Mouse (Mus musculus): ENCODE data around the gene Nrp1.

The Nrp1 gene

DNA sequence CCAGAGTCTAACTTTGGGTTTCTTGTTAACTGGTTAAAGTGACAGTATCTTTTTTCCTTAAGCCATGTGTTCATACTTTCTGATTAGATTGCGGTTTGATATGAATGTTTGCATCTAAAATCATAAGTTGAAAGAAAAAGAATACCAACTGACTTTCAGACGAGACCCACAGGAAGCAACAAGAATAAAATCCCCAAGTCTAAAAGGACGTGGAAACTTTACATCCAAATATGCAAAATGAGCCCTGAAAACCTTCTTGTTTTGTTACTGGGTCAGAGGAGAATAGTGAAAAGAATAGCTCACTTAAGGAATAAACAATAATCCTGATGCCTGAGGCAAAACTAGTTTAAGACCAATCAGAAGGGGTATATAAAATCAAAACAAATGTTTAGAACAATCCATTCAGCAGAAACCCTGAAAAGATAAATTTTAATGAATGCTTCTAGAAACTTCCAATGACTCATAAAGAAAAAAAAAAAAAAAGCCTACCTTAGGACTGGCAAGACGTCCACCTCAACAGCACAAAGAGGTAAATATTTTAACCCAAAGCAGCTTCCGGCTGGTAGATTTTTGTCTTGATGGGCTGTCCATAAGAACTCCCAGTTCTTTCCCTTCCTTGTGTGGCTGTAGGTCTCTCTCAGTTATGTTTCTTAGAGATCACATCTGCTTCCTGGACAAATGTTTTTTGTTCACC lies 145.9 kb downstream of the Nrp1 start:
- DNase-seq (ENCODE audit: low read depth, low spot score): no peak

DNA sequence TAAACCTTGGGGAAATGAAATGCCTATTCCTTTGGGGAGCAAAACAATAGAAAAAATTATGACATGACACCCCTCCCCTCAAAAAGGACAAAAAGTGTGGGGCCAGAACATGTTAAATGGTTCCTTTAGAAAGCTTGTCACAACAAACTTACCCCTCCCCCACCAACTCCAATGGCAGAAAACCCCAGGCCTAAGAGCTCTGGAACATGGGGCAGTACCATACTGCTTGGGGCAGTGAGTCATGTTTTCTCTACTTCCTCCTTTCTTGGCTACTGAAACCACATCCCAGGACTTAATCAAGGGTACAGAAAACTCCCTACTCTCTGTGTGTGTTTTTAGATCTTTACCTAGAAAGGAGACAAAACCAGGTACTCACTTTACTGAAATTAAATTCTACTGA lies 147.5 kb downstream of the Nrp1 start:
- no peak for DNase-seq (ENCODE audit: low read depth, low spot score)

DNA sequence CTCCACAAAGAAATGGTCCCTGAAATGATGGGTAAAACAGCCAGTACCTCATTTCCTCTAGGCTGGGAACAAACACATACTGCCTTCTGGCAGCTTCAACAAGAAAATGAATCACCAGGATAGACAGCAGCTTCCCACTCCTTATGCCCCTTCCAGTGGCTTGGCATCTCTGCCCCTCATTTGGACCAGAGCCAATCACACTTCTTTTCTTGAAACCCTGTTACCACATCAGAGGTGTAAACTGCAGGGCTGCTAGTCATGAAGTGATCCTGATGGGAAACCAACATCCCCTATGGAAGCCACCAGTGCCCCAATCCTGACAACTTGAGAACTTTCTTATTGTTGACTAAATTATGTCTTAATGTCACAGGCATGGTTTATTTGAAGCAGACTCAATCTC lies 150.3 kb downstream of the Nrp1 start:
- no peak for DNase-seq (ENCODE audit: low read depth, low spot score)

DNA sequence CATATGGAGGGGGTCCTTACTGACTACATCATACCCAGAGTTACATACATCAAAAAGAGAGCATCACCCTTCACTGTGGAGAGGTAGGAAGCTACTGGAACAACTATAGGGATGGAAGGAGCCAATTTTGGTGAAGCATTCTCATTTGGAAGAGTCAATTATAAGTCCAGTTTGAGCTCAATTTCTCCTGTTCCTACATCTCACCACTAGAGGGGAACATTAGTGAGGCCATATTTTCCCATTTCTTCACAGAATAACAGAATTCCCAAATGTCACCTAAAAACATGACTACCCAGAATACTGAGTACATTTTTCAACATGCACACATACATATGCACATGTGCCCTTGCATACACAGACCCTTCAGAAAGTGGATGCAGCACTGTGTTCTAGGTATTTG lies 152.6 kb downstream of the Nrp1 start:
- no peak for DNase-seq (ENCODE audit: low read depth, low spot score)

DNA sequence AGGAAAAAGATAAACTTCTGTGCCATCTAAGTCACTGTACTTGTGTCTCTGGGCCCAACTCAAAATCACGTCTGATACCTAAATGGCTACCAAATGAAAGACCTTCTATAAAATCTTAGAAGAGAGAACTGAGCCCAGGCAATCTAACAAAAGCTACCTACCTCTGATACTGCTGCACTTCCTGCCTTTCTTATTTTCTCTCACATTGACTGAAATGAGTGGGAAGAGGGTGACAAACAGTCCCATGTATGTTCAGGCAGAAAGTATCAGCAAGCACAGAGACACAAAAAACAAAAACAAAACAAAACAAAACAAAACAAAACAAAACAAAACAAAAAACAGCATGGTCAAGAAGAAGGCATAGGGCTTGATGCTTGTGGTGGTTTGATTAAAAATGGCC lies 153.3 kb downstream of the Nrp1 start:
- DNase-seq (ENCODE audit: low read depth, low spot score): no peak

DNA sequence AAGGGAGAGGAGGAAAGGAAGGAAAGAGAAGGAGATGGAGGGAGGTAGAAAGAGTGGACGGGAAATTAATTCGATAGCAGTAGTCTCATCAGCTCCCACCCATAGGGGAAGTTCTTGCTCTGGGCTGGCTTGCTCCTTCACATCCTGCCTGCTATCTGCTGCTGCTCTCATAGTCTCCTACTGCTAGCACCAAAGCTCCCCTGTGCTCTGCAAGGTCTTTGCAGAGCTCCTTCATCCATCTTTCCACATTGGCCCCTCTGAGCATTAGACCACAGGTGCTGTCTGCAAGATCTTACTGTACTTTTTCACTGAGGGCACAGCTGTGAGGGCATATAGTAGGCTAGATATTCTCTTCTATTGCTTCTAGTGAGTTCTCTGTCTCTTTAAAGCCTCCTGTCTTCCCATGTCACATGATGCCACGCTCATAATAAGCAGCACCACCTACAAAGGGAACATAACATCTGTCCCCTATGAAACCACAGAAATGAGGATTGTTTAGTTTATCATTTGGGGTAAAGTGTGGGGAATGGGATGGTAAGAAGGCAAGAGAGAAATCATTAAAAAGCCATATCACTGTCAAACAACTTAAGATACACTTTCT lies 158.5 kb downstream of the Nrp1 start:
- DNase-seq (ENCODE audit: low read depth, low spot score): no peak

DNA sequence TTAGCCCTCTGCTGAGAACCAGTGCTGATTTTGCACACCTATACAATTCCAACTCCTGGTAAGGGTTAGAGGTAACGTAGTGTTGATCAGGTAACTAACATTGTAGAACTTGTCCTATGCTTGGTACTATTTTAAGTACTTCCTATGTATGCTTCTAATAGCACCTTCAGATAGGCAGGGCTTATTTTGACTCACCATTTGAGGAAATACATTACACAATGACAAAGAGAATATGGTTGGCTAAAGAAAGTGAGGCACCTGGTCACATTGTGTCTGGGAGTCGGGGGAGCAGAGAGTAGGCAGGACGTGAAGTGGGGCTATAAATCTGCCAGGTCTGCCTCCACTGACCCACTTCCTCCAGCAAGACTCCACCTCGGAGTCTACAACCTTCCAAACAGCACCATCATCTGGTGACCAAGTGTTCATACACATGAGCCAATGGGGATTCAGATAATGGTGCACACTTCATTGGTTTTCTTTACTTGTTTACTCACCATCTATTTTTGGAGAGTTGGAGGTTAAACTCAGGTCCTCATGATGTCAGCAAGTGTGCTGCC lies 159.2 kb downstream of the Nrp1 start:
- no peak for DNase-seq (ENCODE audit: low read depth, low spot score)

DNA sequence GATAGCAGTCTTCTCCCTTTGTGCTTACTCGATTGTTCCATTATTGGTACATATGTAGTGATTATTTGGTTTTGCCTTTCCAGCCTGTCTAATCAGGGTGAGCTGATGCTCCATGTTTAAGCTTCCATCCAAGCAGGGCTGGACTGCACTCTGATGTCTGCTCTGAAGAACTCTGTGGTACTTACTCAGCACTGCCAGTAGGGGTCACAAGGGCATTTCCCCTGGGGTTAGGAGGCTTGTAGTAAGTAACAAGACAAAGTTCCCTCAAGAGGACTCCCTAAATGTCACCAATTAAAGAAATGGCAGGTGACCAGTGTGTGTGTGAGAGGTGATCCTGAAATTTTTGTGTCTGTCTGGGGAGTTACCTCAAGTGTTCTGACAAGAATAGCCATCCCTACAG lies 161.0 kb downstream of the Nrp1 start:
- no peak for DNase-seq (ENCODE audit: low read depth, low spot score)

DNA sequence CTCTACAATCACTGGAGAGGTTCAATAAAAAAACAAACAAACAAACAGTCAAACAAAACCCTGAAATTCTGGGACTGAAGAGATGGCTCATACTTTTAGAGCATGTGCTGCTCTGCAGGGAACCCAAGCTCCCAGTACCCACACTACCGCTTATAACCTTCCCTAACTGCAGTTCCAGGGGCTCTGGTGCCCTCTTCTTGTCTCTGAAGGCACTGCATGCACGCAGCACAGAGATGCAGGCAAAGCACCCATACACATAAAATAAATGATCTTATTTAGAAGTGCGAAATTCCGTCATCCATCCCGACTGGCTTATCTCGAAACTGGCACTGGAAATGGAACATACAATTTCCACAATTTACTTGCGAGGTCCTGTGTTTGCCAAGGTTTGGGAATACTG lies 165.4 kb downstream of the Nrp1 start:
- DNase-seq (ENCODE audit: low read depth, low spot score): no peak

DNA sequence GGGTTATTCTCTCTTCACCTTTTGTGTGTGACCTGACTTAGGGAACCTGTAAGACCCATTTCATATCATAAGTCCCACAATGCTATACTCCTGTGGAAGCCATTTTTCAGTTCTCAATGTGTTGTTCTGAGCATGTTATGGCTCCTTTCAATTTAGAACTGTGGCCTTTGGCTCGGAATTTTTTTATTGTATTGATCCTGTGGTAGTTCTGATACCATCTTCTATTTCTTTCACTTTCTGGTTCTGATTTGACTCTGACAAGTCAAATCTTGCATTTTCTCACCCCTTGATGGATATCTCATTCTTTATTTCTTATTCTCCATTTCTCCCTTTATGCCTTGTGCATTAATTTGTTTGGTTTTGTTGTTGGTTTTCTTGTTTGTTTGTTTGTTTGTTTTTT lies 167.5 kb downstream of the Nrp1 start:
- no peak for DNase-seq (ENCODE audit: low read depth, low spot score)

DNA sequence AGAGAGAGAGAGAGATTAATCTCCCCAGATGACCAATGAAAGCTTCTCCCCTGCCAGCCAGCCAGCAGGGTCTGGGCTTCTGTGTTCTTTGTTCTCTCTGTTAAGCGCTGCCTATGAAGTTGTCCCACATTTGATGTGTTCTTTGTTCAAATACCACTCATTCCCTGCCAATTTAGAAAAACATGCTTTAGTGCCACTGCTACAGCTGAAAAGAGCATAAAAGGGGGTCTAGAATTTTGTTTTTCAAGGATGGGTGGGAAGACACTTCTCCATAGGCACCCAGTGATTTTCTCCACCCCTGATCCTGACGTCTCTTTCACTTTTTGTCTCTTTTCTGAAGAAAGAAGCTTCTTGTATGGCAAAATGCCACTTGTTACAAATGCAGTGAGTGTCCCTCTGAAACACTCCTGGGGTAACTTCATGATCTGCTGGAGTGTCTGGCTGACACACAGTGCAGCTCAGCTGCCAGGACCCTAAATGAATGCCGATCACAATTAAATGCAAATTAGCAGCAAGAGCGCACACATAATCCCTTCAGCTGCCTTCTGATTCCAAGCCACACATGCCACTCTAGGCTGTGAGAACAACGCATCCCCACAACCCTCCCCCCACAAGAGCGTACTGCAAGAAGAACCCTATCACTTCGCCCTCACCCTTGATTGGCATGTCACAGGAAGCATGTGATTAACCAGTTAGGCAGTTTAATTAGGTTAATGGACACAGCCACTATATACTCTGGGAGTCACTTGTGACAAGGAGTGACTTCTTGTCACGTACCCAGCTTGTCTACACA lies 170.4 kb downstream of the Nrp1 start:
- DNase-seq (ENCODE audit: low read depth, low spot score): peak; percentile 50

DNA sequence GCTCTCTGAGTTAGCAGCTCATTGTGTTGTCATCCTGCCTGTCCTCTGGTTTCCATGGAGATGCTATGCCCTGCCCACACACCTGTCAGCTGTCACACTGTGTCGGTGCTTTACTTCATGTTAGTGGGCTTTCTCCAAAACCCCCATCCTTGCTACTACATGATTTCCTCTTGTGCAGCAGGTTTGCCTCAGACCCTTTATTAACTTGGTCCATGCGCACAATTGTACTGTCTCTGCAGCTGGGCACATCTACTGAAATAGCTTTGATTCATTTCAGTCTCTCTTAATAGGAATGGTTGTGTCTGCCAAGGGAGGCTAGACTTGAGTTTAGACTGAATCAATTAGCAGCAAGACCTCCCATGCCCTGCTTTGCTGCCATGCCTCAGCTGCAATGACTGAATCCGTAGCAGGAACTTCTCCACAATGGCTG lies 176.1 kb downstream of the Nrp1 start:
- DNase-seq (ENCODE audit: low read depth, low spot score): peak; percentile 30

DNA sequence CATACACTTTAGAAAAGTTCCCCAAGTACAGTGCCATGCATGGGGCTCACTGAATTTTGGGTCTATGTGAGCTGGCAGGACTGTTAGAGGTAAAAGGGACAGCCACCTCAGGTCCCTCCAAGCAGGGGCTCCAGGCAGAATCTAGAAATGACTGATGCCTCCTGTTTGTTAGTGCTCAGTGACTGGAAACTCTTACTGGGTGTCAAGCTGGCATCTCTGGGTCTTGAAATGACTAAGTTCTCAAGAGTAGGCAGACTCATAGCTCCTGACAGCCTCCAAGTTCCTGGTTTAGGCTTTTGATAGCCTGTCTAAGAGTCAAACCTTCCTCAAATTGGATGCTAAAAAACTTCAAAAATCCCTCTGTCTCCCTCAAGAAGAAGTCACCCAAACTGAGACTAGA lies 177.3 kb downstream of the Nrp1 start:
- DNase-seq (ENCODE audit: low read depth, low spot score): no peak

DNA sequence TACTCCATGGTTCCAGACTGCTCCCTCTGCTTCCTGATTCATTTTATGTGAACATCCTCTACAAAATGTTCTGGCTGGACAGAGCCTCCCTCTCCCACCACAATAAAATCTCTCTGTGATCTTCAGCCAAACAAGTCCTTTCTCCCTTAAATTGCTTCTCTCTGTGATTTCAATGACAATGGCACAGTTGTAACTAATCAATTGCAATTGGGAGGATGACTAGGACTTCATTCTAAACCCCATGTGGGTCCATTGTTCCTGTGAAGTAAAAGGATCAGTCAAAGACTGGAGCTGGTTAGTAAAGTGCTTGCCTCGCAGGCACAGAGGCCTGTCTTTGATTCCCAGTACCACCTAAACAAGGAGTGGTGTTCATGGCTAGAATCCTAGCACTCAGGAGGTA lies 180.0 kb downstream of the Nrp1 start:
- DNase-seq (ENCODE audit: low read depth, low spot score): no peak

DNA sequence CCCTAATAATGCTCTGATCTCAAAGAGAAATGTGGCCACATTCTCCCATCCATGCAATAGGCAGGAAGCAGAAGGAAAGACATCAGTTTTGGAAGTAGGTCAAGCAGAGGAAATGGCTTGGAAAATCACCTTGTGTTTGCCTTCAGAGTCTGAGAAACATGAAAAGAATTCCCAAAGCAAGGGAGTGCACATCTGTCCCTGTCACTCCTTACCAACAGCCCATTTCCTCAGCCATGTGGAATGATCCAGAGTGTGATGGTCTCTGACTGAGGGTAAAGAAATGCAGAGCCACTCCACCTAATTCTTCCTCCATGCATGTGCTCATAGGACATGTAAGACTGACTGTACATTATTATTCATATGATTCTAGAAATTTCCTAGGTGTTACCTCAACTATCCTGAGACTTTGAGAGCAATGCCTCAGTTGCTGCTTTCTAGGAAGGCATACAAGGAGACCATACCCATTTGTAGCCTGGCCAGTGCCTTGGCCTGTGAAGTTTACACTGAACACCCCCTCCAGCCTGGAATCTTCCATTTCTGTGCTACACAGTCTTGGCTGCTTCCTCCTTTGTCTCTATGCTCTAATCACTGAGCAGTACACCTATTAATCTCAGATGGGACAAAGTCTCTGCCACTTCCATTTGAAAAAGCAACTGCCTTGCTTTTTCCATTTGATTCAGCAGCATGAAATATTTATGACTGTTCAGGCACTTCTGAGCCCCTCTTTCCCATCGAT lies 183.1 kb downstream of the Nrp1 start:
- DNase-seq (ENCODE audit: low read depth, low spot score): no peak

DNA sequence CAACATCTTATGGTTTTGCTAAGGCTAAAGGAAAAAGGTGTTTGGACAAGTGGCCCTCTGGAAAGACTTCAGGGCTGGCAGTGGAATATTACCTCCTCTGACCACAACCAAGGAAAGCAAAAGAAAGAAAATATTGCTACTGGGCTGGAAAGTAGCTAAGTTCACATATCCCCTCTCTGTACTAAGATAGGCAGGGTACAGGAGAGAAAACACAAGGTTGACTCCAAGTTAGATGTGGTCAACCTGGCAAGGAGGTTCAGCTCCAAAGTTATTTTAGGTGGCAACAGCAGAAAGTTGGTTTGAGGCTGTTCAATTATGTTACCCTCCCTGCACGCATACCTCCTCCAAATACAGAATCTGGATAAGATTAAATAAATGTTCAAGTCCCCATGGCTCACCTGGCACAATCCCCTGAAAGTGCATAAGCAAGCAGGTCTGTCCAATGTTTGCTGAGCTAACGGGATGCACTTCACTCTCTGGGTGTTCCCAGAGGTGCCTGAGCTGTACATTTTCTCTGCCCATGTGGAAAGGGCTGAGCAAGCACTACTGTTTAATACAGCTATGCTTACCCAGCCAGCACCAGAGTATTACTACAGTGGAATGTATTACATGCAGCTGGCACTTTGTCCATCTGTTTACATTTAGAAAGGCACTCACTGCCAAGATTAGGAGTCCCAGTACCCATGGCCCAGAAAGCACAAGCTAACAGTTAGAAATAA lies 185.9 kb downstream of the Nrp1 start:
- no peak for DNase-seq (ENCODE audit: low read depth, low spot score)

DNA sequence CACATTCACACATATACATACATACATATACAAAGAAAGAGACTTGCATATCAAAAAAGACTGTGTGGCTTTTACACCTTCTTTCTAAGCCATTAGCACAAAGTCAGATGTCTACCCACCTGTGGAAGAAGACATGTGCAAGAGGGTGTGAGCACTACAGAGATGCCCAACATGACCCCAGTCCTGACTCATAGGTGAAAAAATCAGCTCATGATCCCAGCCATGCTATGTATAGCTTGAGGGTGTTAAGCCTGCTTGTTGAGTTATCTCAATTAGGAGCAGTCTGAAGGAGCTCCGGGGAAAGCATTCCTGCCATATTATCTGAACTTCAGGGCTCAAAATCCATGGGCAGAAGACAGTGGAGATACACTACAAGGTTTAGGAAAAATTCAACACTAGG lies 187.9 kb downstream of the Nrp1 start:
- no peak for DNase-seq (ENCODE audit: low read depth, low spot score)

DNA sequence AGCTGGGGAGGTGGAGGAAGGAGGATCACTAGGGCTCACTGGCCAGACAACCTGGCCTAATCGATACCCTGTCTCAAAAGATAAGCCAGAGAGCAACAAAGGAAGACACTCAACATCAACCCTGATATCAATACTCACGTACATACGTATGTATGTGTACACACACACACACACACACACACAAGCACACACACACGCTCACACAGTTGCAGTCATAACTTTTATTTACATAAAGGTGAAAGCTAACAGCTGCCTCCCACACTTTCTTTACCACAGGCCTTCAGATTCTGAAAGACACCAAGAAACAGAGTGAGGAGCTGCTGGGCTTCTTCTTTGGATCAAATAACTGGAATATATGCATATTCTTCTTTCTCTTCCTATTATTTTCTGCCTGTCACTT lies 189.0 kb downstream of the Nrp1 start:
- DNase-seq (ENCODE audit: low read depth, low spot score): no peak

DNA sequence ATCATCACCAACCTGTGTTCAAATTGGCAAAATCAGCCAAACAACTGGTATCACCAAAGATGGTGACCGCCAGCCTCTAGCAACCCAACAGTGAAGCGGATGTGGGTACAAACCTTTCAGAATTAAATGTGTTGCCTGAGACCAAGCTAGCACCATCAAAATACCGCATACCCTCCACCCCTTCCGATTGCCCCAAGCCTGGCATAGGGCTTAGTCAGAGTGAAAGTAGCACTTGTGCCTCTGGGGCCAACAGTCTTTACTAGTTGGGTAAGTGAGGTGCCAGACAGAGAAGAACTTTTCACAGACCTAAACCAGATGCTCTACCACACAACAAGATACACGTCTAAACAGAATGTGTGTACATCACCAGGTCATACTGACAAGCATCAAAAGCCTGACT lies 191.3 kb downstream of the Nrp1 start:
- no peak for DNase-seq (ENCODE audit: low read depth, low spot score)

DNA sequence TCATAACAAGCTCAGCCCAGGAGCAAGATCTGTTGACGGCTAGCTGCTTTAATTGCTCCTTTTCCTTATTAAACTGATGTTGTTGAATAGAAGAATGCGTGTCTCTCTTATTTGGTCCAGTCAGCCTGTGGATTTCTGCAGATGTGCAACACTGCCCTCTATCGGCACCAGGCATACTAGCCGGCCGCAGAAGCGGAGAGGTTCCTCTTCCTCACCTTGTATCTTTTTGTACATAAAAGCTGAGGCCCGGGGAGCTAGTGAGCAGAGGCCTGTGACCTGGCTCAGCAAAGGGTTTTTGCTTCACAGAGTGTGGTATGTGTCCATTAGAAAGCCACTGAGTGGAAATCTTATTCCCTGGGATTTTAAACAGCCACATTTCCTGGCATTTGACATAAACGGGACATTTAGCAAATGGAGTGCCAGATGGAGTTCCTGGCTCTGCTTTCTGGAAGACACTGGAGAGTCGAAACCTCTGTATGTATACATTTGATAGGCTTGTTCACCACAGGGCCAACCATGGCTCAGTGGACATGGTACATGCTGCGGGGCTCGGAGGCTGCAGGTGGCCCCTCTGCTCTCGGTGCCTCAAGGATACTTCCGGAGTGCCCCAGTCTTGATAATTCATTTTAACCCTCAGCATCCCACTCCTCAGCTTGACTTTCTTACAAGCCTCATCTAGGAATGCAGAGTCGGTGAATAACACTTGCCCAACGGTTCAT lies 193.2 kb downstream of the Nrp1 start:
- DNase-seq (ENCODE audit: low read depth, low spot score): no peak

Data from brain, embryonic 18.5 days (tissue).